Mouse (Mus musculus): ENCODE data around the gene G430095P16Rik.

G430095P16Rik gene

DNA sequence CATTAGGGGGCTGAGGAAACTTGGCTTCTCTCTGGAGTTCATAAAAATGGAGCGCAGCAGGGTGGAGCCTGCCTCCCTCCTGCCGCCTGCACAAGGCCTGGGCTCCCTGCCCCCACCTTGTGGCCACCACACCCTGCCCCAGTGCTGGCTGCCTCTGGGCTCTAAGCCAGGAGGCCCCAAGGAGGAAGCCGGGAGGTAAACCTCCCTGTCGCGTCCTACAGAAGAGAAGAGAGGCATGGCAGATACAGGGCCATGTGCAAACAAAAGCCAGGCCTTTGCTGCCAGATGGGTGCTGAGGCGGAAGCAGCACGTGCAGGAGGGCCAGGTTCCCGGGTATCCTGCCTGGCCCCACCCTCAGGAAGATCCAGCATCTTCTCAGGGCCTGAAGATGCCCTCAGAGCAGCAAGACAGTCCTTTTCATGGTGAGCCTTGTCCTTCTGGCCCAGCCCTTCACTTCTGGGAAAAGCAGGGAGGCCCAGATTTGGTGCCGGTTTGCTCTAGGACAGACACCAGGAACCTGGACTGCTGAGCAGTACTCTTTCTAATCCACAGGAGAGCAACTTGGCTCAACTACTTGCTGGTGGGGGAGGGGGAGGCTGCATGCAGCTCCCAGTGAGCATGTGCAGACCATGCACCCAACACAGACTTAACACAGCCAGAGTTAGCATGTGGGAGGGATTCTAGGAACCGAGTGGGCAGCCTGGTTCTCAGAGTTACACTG, at the start of gene G430095P16Rik:
TSS of gene G430095P16Rik (plus strand) at position 158 of the 721 bp plus-strand sequence.
- peak; percentile 79 for DNase-seq (ENCODE audit: low read depth, low spot score)

DNA sequence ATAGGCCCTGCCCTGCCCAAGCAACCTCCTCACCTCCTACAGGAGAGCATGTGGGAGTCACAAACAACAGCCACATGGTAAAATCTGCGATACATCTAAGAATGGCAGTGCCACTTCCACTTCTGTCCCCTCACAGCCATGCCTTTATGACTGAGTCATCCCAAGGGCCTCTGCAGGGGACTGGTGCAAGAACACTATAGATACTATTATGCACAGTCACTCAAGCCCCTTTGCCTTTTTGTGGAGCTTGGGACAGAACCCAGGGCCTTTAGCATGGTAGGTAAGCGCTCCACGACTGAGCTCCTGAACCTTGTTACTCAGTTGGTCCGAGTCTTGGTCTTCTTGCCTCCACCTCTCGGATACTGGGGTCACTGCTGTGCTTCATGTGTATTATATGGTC, 45.5 kb upstream of the G430095P16Rik start:
- no peak for DNase-seq (ENCODE audit: low read depth, low spot score)

DNA sequence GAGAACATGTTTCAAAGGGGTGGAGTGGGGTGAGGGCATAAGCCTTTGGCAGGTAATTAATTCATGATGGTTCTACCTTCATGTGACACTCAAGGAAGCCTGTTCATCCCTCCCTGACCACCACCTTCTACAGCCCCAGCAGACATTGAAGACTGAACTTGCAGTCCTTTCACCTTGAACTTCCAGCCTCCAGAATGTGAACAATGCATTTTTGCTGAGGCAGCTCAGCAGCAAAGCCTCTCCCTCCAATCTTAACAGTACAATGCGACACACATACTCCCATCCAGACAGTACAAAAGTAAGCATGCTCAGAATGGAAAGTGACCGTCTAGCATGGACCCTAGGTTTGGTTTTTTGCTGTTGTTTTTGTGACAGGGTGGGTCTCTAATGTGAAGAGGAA, 41.3 kb upstream of the G430095P16Rik start:
- DNase-seq (ENCODE audit: low read depth, low spot score) = no peak

DNA sequence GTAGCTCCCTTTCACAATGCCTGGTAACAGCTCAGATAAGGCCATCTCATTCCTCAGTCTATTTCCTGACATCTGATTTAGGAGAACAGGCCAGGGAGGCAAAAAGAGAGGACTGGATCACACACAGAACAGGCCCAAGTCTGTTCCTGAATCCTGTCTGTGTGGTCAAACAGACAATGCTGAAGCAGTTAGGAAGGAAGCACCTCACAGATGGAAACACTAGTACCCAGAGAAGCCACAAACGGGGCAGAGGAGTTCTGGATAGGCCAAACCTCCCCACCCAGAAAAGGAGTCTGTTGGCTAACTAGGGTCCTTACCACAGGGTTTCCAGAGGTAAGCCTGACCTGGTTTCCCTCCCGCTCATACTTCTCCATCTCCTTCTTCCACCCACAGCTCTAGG, 40.5 kb upstream of the G430095P16Rik start:
- DNase-seq (ENCODE audit: low read depth, low spot score) = no peak

DNA sequence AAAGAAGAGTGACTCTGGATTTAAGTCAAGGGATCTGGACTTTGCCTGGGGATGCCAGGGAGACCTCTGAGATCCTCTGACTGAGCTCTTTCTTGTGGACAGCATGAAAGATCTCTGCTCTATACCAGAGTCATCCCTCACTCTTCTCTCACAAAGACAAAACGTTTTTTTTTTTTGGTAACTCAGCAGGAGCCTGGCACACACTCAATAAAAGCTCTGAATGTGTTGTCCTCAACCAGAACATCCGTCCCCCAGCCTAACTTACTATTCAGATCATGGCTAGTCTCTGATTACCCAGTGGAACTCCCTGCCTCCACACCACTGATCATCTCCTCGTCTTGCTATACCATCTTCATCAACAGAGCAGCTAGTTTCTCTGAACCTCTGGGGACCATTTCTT, 38.3 kb upstream of the G430095P16Rik start:
- DNase-seq (ENCODE audit: low read depth, low spot score) = no peak

DNA sequence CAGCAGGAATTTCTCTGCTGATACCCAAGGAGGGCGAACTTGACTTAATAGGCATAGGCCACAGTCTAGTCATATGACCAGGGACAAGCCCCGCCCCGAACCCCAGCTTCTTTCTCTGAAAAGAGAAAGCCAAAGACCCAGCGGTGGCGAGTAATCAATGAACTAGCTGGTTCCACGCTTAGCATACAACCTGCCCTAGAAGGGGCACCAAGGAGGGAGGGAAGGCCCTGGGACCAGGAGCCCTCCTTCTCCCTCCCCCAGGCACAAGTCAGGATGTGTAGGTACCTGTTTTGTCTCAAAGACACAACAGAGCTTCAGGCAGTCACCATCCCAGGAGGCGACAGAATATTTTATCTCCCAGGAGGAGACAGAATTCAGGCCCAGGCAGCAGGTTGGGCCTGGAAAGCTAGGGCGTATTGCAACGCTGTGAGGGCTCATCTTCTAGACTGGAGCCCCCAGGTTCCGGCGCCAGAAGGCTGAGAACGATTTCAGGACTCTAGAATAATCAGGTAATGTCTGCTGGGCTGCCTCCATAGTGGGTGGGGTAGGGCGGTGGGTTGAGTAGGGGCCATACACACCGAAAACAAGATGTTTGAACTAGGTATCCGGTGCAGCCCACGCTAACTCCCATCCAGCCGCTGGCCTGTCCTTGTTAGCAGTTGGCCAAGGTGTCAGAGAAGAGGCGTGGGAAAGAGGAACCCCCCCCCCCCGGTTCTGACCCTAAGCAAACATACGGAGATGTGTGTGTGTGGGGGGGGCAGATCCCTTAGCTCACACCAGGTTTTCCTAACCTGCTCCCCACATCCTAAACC, 36.4 kb upstream of the G430095P16Rik start, which contains the start of gene Trmt1:
TSS of gene Trmt1 (plus strand) at position 117 of the 812 bp plus-strand sequence.
- DNase-seq (ENCODE audit: low read depth, low spot score) = peak; percentile 54

DNA sequence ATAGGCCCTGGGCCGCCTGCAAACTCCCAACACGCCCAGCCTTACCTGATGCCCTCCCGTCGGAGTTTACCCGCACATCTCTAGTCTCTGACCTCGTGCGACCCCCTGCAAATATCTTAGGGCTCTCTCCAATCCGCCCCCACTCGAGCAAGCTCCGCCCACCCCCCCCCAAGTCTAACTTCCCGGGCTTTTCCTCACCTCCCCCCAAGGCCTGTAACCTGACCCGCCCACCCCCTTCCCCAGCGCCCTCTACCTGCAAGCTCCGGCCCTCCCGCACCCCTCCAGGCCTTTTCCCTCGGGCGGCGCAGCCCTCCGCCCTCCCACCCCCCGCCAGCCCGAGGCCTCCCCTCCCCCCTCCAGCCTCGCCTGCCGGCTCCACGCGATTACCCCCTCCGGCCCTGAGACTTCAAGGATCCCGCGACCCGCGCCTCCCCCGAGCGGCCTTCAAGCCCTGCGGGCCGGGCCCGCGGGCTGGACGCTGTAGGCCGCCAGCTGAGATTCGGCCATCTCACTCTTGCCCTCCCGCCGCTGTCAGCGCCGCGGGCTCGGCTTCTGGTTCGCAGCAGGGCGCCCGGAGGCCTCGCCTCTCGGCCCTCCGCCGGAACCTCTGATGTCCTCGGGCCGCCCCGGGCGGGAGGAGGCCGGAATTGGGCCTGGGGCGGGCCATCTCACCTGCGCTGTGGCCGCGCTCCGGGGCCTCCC, 35.7 kb upstream of the G430095P16Rik start:
- DNase-seq (ENCODE audit: low read depth, low spot score) = no peak

DNA sequence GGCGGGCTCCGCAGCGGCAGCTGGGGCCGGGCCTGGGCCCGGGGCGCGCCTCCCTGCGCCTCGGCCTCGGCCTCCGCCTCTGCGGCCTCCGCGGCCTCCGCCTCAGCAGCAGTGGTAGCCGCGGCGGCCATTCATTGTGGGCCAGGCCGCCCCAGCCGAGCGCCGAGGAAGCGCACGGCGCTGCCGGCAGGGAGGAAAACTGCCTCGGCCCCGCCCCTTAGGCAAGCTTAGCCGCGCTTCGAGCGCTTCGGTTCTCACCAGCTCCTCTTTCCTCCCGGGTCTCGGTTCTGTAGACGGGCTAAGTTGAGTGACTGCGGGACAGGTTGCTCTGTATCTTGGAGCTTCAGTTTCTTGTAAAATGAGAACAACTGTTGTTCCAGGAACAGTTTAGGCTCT, 35.1 kb upstream of the G430095P16Rik start, which contains the start of gene Nacc1:
TSS of gene Nacc1 (minus strand) at position 158 of the 396 bp plus-strand sequence.
- DNase-seq (ENCODE audit: low read depth, low spot score) = peak; percentile 76

DNA sequence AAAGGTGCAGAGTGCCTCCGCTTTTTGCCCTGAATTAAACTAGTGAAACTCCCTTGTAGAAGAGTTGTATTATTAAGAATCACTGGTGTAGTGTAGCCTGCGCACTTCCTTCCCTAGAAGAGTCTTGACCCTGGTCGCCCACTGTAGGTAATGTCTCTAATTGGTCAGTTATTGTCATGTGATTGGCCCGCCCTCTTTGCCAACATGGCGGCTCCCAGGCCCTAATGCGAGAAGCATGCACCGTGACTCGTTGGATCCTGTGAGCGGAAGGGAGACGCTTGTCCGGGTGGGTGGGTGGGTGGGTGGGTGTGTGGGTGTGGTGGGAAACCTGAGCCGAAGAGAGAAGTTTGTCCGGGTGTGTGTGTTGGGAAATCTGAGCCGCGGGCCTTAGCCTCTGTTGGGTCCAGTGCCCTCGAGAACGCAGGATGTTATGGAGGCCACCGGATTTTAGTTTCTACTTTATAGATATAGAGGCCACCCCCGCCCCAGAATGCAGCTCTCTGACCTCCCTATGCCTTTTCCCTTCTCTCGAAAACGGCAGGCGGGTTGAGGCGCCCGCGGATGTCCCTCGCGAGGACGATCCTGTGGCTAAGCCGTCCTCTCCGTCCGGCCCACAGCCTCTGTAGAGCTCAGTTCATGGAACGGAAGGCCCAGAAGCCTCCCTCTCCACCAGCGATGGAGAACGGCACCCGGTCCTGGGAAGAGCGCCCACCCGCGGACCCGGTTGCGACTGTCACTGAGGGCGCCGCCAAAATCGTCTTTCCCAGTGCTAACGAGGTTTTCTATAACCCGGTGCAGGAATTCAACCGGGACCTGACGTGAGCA, 33.5 kb upstream of the G430095P16Rik start:
- DNase-seq (ENCODE audit: low read depth, low spot score) = peak; percentile 87

DNA sequence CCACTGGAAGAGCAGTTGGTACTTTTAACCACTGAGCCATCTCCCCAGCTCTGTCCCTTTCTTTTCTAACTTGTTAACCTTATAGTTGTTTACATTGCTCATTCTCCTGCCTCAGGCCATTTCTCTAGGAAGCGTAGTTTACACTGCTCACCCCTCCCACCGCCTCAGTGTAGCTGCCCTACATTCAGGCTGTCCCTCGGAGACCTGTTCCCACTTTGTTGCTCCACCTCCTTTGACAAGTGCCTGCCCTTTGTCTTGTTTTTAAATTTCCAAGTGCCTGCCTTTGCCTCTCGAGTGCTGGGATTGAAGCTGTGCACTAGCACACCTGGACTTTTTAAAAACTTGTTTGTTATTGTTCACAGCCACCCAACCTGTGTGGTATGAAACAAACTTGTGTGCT, 29.5 kb upstream of the G430095P16Rik start:
- no peak for DNase-seq (ENCODE audit: low read depth, low spot score)

DNA sequence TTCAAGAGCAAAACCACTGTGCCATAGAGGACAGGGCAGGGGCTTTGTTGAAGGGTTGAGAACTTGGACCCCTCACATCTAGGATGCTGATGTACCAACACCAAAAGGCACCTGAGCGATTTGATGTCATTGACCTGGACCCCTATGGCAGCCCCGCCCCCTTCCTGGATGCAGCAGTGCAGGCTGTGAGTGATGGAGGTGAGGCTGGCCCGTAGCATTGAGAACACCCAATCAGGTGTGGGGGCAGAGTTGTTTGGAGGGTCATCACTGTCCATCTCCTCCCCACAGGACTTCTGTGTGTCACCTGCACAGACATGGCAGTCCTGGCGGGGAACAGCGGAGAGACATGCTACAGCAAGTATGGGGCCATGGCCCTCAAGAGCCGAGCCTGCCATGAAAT, 27.7 kb upstream of the G430095P16Rik start:
- DNase-seq (ENCODE audit: low read depth, low spot score) = no peak

DNA sequence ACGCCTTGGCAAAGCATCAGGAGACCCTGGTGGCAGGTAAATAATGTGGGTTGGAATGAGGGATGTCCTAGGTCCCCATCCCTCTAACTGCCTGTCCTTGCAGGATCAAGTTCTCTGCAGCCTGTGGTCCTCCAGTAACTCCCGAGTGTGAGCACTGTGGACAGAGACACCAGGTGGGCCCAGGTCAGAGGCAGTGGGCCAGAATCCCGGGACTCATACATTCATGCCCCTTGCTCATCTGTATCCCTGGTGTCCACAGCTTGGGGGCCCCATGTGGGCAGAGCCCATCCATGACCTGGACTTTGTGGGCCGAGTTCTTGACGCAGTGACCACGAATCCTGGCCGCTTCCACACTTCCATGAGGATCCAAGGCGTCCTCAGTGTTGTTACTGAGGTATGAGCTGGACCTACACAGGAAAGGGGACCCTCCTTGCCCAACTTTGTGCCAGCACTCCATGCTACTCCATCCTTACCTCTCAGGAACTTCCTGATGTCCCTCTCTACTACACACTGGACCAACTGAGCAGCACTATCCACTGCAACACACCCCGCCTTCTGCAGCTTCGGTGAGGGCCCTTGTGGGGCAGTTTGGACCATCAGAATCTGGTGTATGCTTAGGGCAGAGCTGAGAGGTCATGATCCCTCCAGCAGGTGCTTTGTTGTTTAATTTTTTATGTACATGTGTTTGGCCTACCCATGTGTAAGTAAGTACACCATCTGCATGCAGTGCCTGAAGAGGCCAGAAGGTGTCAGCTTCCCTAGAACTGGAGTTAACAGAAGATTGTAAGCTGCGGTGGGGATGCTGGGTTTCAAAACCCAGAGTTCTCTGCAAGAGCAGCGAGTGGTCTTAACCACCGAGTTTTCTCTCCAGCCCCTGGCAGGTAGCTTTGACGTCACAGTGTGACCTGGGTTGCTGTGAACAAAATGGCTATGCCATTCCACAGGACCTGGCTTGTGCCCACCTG, 25.4 kb upstream of the G430095P16Rik start:
- peak; percentile 33 for DNase-seq (ENCODE audit: low read depth, low spot score)

DNA sequence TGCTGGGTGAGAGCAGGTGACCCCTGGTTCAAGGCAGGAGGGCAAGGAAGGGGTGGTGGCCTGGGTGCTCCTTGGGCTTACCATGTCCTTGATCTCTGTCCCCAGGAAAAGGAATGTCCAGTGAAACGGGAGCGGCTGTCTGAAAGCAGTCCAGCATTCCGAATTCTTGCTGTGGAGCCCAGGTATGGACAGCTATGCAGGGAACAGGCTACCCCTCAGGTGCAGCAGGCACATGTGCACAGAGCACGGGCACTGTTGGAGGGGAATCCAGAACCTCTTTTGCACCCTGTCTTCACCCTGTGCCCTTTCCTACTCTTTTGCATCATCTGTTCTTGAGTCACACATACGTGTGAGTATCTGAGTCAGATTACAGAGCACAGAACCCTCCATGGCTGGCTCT, 24.5 kb upstream of the G430095P16Rik start:
- DNase-seq (ENCODE audit: low read depth, low spot score) = no peak

DNA sequence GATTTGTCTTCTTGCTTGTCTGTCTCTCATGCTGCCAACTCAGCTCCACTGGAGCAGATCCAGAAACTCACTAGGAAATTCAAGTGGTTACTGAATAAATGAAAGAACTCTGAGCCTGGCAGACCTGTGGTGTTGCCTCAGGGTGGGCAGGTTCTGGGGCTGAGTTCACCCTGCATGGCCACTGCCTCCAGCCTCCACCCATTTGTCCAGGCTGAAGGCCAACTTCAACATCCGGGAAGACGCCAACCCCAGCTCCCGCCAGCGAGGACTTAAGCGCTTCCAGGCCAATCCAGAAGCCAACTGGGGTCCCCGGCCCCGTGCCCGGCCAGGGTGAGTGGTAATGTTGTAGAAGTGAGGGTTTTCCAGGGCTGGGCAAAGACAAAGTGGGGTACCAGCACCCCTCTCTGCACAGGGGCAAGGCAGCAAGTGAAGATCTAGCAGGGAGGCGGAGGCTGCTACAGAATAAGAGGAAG, 23.8 kb upstream of the G430095P16Rik start:
- DNase-seq (ENCODE audit: low read depth, low spot score) = no peak

DNA sequence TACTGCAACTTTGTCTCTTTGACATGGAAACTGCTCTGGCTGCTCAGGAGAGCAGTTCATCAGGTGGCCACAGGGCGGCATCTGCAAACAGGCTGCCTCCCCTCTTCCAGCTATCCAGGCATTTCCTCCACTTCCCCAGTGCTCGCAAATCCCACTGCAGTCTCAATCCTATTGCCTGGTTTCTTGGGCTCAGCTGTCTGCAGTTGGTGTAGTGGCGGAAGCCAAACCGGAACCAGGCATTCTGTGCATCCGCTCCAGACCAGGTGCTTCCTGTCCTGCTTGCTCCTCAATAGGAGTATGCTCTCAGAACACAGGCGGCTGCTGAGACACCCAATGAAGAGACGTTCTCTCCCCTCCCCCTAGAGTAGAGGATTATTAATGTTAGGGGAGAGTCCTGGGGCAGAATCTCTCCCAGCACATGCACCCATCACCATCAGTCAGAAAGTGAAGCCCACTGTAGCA, 22.9 kb upstream of the G430095P16Rik start:
- peak; percentile 57 for DNase-seq (ENCODE audit: low read depth, low spot score)

DNA sequence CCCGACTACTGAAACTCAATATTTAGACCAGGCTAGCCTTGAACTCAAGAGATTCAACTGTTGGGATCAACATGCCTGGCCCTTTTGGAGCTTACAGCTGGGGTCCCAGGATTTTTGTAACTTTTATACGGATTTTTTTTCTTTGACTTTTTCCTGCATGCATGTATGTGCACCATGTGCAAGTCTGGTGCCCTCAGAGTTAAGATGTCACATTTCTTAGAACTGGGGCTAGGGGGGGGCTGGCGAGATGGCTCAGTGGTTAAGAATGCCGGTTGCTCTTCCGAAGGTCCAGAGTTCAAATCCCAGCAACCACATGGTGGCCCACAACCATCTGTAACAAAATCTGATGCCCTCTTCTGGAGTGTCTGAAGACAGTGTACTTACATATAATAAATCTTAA, 22.3 kb upstream of the G430095P16Rik start:
- DNase-seq (ENCODE audit: low read depth, low spot score) = no peak

DNA sequence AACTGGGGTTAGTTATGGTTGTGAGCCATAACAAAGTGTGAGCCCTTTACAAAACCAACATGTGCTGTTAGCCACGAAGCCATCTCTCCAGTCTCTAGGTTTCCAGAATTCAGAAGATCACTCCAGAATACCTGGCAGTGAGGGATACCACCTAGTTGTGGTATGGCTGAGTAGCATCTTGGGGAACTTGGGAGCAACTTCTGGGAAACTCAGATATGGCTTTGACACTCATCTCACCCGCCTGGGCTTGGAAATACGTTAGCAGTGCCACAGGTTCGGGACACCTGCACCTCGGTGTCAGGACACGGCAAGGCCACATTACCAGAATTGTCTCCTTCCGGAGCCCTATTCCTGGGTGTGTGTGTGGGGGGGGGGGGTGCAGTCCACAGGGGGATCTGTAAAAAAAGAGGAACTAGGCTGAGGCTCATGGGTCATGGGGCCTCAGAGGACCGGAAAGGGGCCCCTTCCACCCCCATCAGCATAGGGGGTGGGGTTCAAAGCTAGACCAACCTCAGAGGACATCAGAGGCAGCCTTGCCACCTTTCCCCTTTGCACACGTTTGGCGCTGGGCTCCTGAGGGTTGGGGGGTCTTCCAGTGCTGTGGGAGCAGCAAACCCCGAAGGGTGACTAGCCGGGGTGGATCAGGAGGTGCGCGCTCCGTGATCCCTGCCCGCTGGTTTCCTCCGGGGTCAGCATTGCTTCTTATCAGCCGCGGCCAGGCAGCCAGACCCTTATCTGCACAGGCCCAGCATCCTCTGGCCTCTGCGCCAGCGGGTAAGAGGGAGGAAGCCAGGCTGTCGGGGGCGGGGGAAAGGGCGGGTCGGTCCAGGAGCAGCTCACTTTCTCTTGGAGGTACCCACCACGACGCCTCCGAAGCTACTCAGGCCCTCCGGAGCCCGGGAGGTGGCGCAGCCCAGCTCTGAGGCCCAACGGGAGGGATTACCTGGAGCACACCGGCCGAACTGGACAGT, 21.6 kb upstream of the G430095P16Rik start, which contains the start of gene Lyl1:
TSS of gene Lyl1 (plus strand) at position 517 of the 971 bp plus-strand sequence.
- DNase-seq (ENCODE audit: low read depth, low spot score) = peak; percentile 96

DNA sequence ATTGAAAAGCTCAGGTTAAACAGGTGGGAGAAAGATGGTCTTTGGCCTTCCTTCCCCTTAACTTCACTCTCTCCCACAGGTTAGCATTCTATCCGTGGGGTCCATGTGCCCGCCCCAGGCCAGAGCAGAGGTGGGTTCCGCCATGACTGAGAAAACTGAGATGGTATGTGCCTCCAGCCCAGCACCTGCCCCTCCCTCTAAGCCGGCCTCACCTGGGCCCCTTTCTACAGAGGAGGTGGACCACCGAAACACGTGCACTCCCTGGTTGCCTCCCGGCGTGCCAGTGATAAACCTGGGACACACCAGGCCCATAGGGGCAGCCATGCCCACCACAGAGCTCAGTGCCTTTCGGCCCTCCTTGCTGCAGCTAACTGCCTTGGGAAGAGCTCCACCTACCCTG, 20.2 kb upstream of the G430095P16Rik start:
- DNase-seq (ENCODE audit: low read depth, low spot score) = no peak
